Mouse (Mus musculus) lung, postnatal 0 days (tissue): ENCODE measurements around the gene Atp2c2. TPM values are rescaled to one million over a fixed set of nuclear protein-coding genes. Genes with fewer than 3 reads are reported as not detected.

Experiments used
- ATAC-seq: fragments of 200-750 bp; cut with Nextera tagmentation; 2 replicates; pipeline ENCODE4 v1.8.0; 2017; ENCODE audit warnings: moderate library complexity
- DNase-seq: peaks from one replicate; pipeline ENCODE4 v3.0.0-alpha.2; 2016; ENCODE audit warnings: low spot score
- H3K27ac ChIP-seq: fragments of 300-500 bp; sonication (generic); 2 replicates; pipeline ENCODE4 v1.5.1; 2014; ENCODE audit warnings: antibody characterized with exemption, mild to moderate bottlenecking, low read length, mixed read lengths
- H3K27me3 ChIP-seq: fragments of 300-500 bp; sonication (generic); replicated peaks from 2 replicates; pipeline ENCODE4 v1.6.1; 2014; ENCODE audit warnings: low read length, mixed read lengths; ENCODE audit not compliant: insufficient read depth
- H3K36me3 ChIP-seq: fragments of 300-500 bp; sonication (generic); 2 replicates; pipeline ENCODE4 v1.6.1; 2014; ENCODE audit warnings: low read length, mixed read lengths; ENCODE audit not compliant: insufficient read depth
- H3K4me1 ChIP-seq: fragments of 300-500 bp; sonication (generic); 2 replicates; pipeline ENCODE4 v1.6.1; 2014; ENCODE audit warnings: antibody characterized with exemption, low read depth, low read length, mixed read lengths; ENCODE audit not compliant: insufficient read depth
- H3K4me2 ChIP-seq: fragments of 300-500 bp; sonication (generic); replicated peaks from 2 replicates; pipeline ENCODE4 v1.6.1; 2014; ENCODE audit warnings: low read depth, mild to moderate bottlenecking, low read length, moderate library complexity, mixed read lengths
- H3K4me3 ChIP-seq: fragments of 300-500 bp; sonication (generic); 2 replicates; pipeline ENCODE4 v1.5.1; 2014; ENCODE audit warnings: low read depth, low read length
- H3K9ac ChIP-seq: fragments of 300-500 bp; sonication (generic); replicated peaks from 2 replicates; pipeline ENCODE4 v1.6.1; 2014; ENCODE audit warnings: low read depth, mild to moderate bottlenecking
- H3K9me3 ChIP-seq: fragments of 300-500 bp; sonication (generic); 2 replicates; pipeline ENCODE4 v1.6.1; 2016; ENCODE audit warnings: low read length, mixed read lengths
- CTCF ChIP-seq: IDR thresholded peaks from 2 replicates; pipeline ENCODE4 v1.5.1; 2016; ENCODE audit warnings: antibody characterized with exemption, mild to moderate bottlenecking
- EP300 ChIP-seq: IDR thresholded peaks from 2 replicates; pipeline ENCODE4 v1.6.1; 2016; ENCODE audit warnings: antibody characterized with exemption, mild to moderate bottlenecking, control low read depth
- WGBS: fragments of 180-500 bp; shearing (Covaris S2); extraction: QIAGEN DNeasy Blood & Tissue Kit; methylation state at CpG from one replicate; pipeline ENCODE4 v1.1.7; 2014; 5-methylcytosine and 5-hydroxymethylcytosine counted together
- polyA plus RNA-seq: library from polyadenylated mRNA; unstranded; fragments of >200 nt; fragmentation: Nextera tagmentation; extraction: Ambion mirVana; gene quantifications from 2 replicates; pipeline ENCODE4 v1.2.1, GENCODE M21; 2015

Gene Atp2c2
- polyA plus RNA-seq, 1 experiment from 2014 or later: 1.5 TPM

DNA sequence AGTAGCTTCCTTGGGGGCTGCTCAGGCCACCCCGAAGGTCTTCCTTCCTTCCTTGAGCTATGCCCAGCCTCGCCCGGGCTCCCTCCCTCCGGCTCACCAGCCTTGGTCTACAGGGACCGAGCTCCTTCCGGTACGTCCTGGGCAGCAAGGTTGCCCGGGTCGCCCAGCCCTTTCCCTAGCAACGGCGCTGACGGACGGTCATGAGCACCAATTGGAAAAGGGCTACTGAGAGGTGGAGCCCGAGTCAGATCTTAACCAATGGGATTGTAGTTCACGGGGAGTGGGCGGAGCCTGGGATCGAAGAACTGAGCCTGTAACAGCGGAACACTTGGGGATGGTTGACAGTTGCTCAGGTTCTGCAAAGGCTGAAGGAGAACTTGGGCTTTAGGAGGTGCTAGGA, 78.5 kb downstream of the Atp2c2 start, which contains the start of gene Tldc1:
Gene Tldc1 (minus strand): TSS at position 154 of the 400 bp plus-strand sequence.
- H3K9ac ChIP-seq: peak within 1 kb of the TSS; percentile 48
- no peaks in the 10 kb centered on the region for H3K9me3 ChIP-seq
- ATAC-seq (peak; percentile 98), DNase-seq (peak; percentile 98)
- peak within 1 kb of the TSS; percentile 85 for H3K27ac ChIP-seq
- H3K27me3 ChIP-seq: no peaks in the 10 kb centered on the region
- H3K4me2 ChIP-seq: peak within 1 kb of the TSS; percentile 70
- no peaks in the 10 kb centered on the region for H3K36me3 ChIP-seq
- TF ChIP-seq CTCF: no peak
- H3K4me1 ChIP-seq: peaks cover 7% of the 10 kb centered on the region; the same call in 1 of the 2 replicates
- H3K4me3 ChIP-seq: peak within 1 kb of the TSS; percentile 47
- WGBS: 1% methylated on average over 18 of the region's 18 CpGs

DNA sequence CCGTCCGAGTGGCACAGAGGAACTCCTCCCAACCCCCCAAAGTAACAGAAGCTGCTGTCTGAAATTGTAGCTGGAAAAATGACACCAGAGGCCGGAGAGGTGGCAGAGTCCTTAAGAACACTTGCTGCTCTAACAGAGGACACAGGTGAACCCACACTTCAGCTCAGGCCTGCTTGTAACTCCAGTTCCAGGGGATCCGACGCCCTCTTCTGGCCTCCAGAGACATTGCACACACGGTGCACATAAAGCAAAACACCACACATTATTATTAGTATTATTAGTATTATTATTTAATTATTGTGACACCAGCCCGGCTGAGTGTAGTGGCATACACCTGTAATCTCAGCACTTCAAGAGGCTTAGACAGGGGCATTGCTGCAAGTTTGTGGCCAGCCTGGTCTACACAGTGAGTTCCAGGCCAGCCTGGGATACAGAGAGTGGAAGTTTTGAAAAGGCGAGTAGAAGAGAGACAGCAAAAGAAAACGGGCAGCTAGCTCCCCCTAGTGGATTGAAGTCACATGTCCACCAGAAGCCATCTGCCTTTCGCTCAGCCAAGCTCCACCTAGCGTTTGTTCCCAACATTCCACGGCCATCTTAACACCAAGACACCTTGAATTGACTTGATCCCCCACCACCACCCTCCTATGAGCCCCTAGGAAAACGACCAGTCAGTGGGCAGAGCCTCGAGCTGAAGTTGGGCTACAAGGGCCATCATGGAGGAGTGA, 79.4 kb downstream of the Atp2c2 start:
- WGBS: 21% methylated on average over 14 of the region's 14 CpGs
- no peak overlapping the region for H3K9ac ChIP-seq
- no peaks in the 10 kb centered on the region for H3K27me3 ChIP-seq
- no peaks in the 10 kb centered on the region for H3K9me3 ChIP-seq
- no peak overlapping the region for H3K27ac ChIP-seq
- TF ChIP-seq CTCF (peak; percentile 98), EP300 (no peak)
- DNase-seq (peak; percentile 95), ATAC-seq (peak; percentile 21)
- H3K4me3 ChIP-seq: no peak overlapping the region
- H3K4me2 ChIP-seq: no peak overlapping the region
- H3K4me1 ChIP-seq: peaks cover 7% of the 10 kb centered on the region; the same call in 1 of the 2 replicates
- no peaks in the 10 kb centered on the region for H3K36me3 ChIP-seq

DNA sequence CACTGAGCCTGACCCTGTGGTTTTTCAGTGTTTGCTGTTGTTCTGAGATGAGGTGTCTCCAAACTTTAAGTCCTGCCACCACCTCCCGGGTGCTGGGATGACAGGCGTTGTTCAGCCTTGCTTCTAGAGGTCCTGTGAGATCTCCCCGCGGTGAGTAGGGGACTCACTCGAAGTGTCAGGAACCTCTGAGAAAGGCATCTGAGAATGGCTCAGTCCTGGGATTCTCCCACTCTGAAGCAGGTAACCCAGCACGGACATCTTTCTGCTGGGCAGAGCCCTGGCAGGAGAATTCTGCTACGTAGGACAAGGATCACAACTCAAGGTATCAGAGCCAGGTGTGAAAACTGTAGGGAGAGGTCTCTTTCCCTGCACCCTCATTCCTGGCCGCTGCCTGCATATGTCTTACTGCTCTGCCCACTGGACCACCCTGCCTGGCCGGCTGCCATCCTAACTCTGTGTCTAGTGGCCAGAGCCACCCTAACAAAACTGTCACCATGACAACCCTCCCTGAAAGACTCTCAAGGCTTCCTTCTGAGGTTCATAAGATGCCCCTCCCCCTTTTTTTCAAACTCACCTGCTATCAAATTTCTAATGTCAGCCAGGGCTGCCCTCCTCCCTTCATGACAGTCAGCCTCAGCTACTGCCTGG, 80.7 kb downstream of the Atp2c2 start:
- H3K27me3 ChIP-seq: no peaks in the 10 kb centered on the region
- no peaks in the 10 kb centered on the region for H3K9me3 ChIP-seq
- ATAC-seq (no peak), DNase-seq (peak; percentile 35)
- TF ChIP-seq EP300 (no peak), CTCF (no peak)
- peaks cover 7% of the 10 kb centered on the region; the same call in 1 of the 2 replicates for H3K4me1 ChIP-seq
- H3K9ac ChIP-seq: no peak overlapping the region
- no peak overlapping the region for H3K27ac ChIP-seq
- H3K4me2 ChIP-seq: no peak overlapping the region
- no peak overlapping the region for H3K4me3 ChIP-seq
- H3K36me3 ChIP-seq: no peaks in the 10 kb centered on the region
- WGBS: 71% methylated on average over 9 of the region's 9 CpGs

DNA sequence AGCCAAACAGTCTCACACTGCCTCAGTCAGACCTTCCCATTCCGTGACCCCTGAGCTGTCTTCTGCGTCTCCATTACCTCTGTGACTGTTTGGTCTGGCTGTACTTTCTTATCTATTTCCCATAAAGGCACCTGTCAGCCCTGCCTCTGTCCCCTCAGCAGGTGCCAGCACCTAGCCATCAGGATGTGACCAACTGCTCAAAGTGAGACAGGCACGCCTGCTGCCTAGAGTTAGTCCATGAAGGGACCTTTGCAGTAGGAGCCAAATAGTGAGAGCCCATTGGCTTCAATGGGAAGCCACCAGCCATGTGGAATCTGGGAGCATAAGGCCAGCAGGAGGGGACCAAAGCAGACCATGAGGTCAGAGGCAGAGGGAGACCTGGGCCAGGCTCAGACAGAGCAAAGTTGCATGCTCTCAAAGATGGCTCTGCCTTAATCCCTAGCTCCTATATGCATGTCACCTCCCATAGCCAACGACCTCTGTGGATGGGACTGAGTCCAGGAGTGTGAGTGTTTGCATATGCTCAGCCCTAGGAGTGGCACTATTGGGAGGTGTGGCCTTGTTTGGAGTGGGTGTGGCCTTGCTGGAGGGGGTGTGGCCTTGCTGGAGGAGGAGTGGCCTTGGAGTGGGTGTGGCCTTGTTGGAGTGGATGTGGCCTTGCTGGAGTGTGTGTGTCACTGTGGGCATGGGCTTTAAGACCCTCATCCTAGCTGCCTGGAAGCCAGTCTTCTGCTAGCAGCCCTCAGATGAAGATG, 81.5 kb downstream of the Atp2c2 start:
- ATAC-seq: peak; percentile 11

DNA sequence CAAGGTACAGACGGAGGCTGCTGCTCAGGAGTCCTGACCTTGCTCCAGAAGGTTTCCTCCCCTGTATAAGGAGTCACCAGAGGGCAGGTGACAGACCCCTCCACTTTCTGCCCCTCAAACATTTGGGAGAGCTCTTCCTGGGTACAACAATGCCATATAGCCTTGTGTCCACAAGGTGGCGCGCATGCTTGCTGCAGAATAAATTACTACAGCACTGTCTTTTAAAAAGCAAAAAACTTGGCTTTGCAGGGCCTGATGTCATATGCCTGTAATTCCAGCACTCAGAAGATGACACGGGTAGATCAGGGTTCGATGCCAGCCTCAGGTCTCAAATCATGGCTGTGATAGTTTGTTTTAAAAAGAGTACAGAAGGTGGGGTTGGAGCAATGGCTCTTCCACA, 82.9 kb downstream of the Atp2c2 start:
- TF ChIP-seq CTCF: peak; percentile 97
- no peak for TF ChIP-seq EP300
- DNase-seq (peak; percentile 92), ATAC-seq (no peak)
- no peak overlapping the region for H3K4me3 ChIP-seq
- no peak overlapping the region for H3K27ac ChIP-seq
- H3K9me3 ChIP-seq: no peaks in the 10 kb centered on the region
- no peak overlapping the region for H3K9ac ChIP-seq
- no peak overlapping the region for H3K4me2 ChIP-seq
- peaks cover 3% of the 10 kb centered on the region; the same call in 1 of the 2 replicates for H3K4me1 ChIP-seq
- no peaks in the 10 kb centered on the region for H3K36me3 ChIP-seq
- H3K27me3 ChIP-seq: no peaks in the 10 kb centered on the region
- WGBS: 6% methylated on average over 5 of the region's 5 CpGs

More for the DNA sequence above, 81.5 kb downstream of the Atp2c2 start:
- Histone ChIP-seq H3K9me3 (no peaks in the 10 kb centered on the region), H3K4me1 (peaks cover 7% of the 10 kb centered on the region; the same call in 1 of the 2 replicates), H3K27me3 (no peaks in the 10 kb centered on the region), H3K4me2 (no peak overlapping the region), H3K9ac (no peak overlapping the region), H3K36me3 (no peaks in the 10 kb centered on the region), H3K4me3 (no peak overlapping the region), H3K27ac (no peak overlapping the region)
- TF ChIP-seq CTCF (no peak), EP300 (no peak)
- DNase-seq: peak; percentile 70
- WGBS: 30% methylated on average over 4 of the region's 4 CpGs

DNA sequence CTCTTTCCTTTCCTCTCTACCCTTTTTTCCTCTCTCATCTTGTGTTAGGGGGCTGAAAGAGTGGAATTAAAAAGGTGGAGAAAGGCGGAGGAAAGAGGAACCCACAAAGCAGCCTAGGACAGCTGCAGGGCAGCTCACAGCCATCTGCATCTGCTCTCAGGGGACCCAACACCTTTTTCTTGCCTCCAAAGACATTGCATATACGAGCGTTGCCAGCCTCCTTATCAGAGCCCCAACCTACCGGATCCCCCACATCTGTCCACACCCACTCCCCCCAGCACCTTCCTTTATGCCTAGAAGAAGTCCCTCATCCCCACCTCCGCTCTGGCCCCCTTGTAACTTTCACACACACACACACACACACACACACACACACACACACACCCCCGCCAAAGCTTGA, 83.8 kb downstream of the Atp2c2 start:
- H3K36me3 ChIP-seq: no peaks in the 10 kb centered on the region

More for the DNA sequence above, 83.8 kb downstream of the Atp2c2 start:
- WGBS: 79% methylated on average over 6 of the region's 6 CpGs
- TF ChIP-seq EP300 (no peak), CTCF (no peak)
- H3K27me3 ChIP-seq: no peaks in the 10 kb centered on the region
- H3K4me3 ChIP-seq: no peak overlapping the region
- DNase-seq: no peak
- no peak overlapping the region for H3K9ac ChIP-seq
- H3K9me3 ChIP-seq: no peaks in the 10 kb centered on the region
- no peak overlapping the region for H3K27ac ChIP-seq
- no peak overlapping the region for H3K4me2 ChIP-seq
- ATAC-seq: no peak
- no peaks in the 10 kb centered on the region for H3K4me1 ChIP-seq
